Mouse (Mus musculus) mature B cell (primary cell): ENCODE measurements around the gene Lcn3.
"Not testable (repeated sequence)": the region's sequence is repeated elsewhere in the genome, so short reads cannot be mapped to it uniquely, and the experiment has no call there.

ENCODE experiments used
- in situ Hi-C: fragments of 300-500 bp; cut with MboI; formaldehyde crosslinking; loops from 2 replicates; pipeline ENCODE4 v1.14.3; 2019

Gene Lcn3

DNA sequence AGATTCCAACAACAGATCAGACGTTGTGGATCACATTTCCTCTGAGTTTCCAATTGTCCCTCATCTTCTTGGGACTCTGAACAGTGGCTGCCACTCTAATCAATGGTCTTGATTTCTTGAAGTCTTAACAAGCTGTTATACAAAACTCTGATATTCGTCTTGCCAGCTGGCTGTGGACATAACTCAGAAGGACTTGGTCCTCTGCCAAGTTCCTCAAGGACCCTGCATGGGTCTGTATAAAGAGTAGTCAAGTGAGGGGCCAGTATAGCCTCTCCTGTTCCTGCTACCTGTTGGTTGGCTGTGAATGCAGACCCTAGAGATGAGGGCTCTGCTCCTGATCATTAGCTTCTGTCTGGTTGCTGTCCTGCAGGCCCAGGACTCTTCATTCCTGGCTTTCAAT, at the start of gene Lcn3:
Lcn3 (plus strand) TSS at position 301 of the 400 bp plus-strand sequence.
- in situ Hi-C loops: no loop called here

DNA sequence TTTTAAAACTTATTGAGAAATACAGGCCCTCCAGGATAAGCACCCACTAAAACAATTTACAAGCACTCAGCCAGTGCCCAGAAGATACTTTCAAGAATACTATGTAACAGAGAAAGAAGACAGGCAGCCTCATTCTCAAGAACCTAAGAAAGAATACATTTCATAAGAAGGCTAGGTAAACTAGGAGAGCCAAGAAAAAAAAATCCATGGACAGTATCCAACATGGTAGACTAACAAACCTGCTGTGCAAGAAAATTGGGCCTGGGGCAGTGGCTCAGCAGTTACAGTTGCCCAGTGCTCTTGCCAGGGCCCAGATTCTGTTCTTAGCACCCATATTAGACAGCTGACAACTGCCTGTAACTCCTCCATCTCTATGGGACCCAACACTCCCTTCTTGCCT, 48.1 kb upstream of the Lcn3 start:
- in situ Hi-C loops: no loop called here

DNA sequence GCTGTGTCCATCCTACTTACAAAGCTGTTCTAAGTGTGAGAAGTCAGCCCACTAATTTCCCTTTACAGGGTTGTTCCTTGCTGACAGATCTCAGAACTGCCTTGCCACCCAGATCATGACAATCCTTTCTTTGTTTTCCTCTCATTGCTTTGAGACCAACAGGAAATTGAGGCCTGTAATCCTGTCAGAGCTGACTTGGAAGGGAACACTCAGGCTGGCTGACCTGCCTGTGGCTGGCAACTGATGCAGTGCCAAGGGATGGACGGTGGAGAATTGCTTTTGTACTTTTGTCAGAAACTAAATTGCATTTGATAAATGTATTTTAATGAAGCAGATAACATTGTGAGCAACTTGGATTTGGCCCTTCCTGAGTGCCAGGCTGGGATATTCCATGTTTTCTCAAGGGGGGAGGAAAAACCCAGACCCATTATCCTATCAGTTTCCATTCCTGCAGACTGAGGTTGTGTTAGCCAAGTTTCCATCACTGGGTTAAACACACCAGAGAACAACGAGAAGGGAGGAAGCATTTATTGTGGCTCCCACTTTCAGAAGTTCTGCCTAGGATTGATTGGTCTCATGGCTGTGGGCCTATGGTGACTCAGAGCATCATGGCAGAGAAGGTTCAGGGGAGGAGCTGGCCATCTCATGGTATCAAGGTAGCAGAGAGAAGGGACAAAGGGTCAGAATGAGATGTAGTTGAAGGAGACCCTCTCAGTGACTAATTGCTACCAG, 32.0 kb upstream of the Lcn3 start:
- in situ Hi-C loops: no loop called here

DNA sequence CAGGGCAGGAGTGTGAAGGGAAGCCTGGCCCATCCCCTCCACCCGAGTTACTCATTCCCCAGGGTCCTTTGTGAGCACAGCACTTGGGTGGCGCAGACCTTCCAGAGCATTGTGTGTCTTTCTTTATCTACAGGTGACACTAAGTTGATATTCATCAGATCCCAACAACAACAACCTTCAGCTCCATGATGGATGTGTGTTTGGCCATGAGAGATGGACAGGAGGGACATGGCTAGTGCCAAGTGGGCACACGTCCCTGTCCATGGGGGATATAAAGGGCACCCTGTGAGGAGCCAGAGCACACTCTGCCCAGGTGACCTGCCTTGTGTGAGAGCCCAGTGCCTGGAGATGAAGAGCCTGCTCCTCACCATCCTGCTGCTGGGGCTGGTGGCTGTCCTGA, 28.7 kb upstream of the Lcn3 start, which contains the start of gene Obp2b:
Obp2b (plus strand) TSS at position 301 of the 400 bp plus-strand sequence.
- in situ Hi-C loops: not testable (repeated sequence)

DNA sequence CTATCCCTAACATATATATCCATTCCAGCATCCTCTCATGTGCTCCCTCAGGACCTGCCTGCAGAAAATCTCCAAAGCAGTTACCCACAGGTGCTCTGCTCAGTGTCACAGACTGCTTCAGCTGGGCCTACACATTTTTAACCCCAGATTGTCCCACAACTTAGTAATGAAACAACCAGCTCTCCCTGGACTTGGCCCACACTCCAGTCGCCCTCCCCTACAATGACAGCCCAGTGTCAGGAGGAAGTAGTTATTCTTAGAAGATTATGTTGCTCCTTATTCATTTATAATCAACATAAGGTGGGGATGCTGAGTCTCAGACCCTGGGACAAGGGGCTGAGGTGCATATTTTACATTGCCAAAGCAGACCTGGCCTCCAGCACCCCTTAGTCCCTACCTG, 23.7 kb upstream of the Lcn3 start:
- in situ Hi-C loops: no loop called here

DNA sequence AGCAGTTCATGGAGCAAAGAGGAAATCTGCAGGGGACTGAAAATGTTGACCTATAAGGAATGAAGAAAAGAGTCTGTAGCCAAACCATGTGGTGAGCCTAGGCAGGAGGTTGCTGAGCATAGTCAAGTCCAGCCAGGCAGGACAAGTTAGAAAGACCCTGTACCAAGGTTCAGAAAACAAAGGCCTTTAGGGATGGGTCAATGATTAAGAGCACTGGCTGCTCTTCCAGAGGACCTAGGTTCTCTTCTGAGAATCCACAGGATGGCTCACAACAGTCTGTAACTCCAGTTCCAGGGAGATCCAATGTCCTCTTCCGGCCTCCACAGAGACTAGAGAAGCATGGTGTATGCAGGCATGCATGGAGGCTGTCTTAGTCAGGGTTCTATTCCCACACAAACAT, 11.2 kb upstream of the Lcn3 start:
- in situ Hi-C loops: no loop called here

DNA sequence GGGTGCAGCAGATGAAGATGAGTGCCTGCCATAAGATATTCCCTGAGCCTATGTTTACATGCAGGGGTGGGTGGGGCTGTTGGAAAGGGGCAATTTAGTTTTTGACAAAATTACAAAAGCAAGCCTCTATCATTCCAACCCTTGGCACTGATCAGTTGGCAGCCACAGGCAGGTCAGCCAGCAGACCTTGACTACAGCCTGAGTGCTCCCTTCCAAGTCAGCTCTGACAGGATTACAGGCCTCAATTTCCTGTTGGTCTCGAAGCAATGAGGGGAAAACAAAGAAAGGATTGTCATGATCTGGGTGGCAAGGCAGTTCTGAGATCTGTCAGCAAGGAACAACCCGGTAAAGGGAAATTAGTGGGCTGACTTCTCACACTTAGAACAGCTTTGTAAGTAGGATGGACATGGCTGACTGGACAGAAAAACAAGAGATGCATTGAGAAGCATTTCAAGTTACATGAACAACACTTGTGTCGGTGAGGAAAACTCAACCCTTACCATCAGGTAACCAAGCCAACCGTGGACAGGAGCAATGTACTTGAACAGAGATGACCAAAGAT, 7.2 kb upstream of the Lcn3 start:
- in situ Hi-C loops: no loop called here

DNA sequence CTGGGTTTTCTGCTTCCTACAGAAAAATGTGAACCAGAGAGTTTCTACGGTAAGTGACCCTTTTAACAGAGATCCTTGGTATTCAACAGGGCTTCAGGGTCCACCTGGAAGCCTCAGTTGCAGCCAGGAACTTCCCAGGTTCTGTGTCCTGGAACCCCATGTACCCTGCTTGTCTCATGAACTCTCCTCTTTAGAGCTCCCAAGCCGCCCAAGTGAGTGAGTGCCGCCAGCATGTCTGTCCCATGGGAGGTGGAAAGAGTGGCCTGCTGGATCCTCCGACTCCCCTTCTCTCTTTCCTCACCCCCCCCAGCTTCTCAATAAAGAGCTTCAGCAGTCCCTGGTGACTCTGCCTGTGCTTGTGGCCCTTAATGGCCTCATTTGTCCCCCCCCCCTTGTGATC, 2.4 kb downstream of the Lcn3 start:
- in situ Hi-C loops: no loop called here

DNA sequence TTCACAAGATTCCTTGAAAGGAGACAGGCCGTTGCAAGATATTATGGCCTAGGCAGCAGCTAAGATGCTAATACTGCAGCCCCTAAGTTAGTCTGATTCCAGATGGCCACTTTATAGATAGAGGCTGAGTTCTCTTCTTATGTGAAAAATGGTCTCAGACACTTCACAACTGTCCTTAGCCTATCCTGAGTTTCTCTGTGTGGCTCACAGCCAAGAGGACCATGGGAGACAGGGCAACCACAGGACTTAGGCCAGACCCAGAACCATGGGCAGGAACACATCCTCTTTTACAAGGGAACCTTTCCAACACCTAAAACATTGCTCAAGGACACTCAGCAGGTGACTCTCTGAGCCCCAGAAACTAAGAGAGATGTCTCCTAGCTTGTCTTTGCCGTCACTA, 8.1 kb downstream of the Lcn3 start:
- in situ Hi-C loops: no loop called here

DNA sequence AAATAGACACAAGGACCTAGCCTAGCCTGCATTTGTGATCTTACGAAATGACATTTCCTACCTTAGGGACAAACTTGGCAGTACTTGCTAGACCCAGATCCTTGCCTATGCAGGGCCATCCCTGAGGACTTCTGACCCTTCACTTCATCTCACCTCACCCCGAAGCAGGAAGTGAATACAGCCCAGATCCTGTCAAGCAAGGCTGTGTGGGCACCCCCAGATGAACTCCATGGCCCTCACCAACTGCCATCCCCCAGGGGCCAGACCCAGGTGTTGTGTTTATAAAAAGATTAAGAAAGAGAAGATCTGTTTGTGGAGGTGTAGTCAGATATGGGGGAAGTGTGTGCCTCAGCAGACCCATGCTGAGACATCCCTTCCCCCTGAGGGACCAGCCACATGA, 9.3 kb downstream of the Lcn3 start:
- in situ Hi-C loops: no loop called here

DNA sequence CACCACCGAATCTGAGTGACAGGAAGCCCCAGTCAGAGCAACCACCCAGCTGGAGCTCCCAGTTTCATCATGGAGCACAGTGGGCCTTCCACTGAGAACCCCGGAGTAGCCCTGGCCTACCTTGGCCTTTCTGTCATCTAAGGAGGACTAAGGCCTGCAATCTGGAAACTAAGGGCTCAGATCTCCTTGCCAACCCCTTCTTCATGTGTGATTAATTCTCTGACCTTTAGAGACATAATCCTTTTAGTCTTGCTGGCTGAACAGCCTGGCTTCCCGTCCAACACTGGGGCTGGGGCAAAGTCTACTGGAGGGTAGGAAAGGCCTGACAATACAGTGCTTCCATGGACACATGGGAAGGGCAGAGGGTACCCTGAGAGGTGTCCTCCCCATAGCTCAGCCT, 10.6 kb downstream of the Lcn3 start:
- in situ Hi-C loops: no loop called here

DNA sequence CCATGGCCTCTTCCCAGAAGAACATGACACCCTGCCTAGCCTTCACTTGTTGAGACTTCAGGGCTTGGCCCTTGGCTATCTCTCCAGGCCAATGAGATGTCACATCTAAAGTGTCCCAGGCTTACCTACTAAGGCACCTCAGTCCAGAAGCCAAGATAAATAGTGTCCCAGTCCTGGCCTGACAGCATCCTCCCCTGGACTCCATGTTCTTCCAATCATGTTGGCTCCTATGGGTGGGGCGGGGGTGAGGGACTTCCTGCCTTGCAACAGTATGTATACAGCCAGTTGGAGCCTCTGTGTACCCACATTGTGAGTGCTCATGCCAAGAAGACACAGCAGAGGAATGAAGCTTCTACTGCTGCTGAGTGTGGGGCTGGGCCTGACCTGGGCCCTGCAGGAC, 11.3 kb downstream of the Lcn3 start, which contains the start of gene Lcn11:
Lcn11 (plus strand) TSS at position 301 of the 400 bp plus-strand sequence.
- in situ Hi-C loops: no loop called here

DNA sequence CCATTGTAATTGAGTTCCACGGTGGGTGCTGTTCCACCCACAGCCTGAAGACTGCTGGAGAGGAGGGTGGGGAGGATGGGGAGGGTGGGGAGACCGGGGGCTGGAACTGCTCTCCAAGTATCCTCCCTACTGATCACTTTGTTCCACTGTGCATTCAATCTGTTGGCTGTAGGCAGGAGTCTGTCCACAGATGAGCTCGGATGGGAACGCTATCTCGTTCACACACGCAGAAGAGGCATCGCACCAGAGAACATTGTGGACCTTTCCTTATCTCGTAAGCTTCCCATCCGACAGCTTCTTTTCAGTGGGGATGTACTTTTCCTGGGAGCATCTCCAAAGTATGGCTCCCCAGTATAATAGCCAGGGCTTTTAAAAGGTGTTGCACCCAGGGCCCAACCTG, 13.7 kb downstream of the Lcn3 start:
- in situ Hi-C loops: no loop called here

DNA sequence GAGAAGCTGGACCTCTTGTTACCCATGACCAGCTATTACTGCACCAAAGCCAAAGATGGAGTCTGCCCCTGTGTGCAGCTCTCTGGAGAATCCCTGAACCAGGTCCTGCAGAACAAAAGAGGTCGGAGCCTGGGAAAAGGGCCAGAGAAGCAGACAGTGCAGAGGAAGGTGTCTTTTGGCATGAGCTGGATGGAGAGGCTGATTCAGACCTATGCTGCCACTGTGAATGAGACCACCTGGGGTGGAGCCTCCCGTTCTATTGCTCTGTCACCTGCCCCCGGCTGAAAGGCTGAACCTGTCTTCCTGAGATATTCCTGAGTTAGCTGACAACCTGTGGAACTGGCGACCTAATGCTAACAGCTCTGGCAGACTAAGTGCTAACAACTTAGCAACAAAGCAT, 15.6 kb downstream of the Lcn3 start:
- in situ Hi-C loops: no loop called here

DNA sequence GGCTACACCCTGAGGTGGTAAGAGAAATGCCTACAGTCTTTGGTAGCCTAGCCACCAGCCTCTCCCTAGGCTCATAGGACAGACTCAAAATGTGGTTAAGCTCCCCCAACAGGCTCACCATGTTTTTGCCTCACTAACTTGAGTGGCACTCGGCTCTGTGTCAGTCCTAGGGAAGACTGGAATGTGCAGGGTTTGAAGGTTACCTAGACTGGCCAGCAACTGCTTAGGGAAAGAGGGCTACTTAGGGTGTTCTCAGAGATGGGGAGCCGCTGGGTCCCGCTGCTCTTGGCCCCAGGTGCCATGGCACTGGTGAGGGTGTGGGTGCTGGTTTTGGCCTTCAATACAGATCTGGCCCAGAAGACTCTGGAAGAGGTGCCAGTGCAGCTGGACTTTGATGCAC, 16.6 kb downstream of the Lcn3 start, which contains the start of gene Gm13539:
Gm13539 (plus strand) TSS at position 301 of the 400 bp plus-strand sequence.
- in situ Hi-C loops: no loop called here

DNA sequence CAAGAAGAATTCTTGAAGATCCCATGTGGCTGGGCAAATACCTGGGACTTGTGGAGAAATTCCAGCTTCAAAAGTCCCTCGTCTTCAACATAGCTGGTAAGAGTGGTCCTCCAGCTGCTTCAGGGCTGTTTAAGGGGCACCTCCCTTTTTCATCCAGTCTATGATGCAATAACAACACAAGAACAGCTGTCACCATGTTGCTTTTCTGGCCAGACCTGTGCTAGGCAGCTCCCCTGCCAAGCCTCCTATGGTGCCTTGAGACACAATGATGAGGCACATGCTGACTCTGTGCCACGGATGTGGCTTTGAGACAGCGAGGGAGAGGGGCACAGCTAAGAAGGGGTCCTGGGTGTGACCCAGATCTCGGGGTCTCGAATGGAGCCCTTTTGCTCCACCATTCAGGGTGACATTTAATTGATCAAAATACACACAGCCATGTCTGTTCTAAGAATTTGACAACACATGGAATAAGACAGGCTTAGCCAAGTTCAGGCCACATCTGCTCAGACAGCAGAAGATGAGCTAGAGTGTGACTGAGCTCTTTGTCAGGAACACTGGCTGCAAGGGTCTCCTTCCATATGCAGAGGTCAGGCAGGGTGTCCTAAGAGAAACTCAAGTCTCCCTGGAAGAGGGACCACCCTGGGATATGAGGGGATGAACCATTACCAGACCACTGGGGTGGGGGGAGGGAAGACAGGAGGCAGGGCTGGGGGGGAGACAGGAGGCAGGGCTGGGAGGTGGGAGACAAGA, 20.4 kb downstream of the Lcn3 start:
- in situ Hi-C loops: no loop called here

DNA sequence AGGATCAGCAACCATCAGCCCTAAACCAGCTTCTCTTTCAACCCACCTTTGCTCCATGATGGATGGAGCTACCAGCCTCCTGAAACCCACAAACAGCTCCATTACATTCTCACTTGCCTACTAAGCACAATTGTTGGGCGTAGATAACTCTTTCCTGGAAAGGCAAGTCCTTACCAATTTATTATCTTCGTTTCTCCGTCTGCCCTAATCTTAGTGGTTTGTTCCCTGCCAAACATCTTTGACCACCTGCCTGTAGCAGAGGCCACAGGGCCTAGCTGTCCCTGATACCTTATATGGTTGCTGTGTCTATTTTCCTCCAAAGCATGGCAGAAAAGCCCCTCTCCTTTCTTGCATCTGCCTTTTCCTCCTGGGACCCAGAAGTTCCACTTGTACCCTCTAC, 23.7 kb downstream of the Lcn3 start:
- in situ Hi-C loops: no loop called here

DNA sequence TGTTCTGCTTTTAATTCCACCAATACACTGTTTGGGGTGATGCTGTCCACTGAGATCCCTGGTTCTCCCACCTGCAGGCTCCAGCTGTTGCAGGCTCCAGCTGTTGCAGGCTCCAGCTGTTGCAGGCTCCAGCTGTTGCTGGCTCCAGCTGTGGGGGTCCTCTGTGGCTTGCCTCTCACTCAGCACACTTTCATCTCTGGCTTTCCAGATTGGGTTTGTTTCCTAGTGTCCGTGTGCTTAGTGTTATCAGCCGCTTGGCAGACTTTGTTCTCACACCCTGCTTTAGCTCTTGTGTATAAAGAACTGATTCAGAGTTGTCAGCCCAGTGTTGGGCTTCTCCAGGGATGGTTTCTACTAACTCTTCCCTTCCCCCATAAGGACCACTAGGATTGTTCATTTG, 32.3 kb downstream of the Lcn3 start:
- in situ Hi-C loops: no loop called here

DNA sequence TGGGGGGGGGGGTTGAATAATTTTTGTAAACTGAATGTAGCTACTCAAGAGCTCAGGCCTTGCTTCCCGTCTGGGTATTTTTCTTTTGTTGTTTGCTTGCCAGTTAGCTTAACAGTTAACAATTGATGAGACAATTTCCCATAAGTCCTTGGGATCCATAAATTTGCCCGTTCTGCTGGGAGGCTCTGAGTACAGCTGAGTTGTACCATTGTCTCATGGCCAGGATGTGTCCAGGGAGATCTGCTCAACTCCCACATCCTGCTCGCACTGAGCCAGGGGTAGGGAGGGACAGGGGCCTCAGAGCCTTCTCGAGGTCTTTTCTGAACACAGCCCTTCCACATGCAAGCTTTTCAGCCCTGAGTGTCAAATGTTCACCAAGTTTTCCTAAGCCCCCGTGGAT, 32.7 kb downstream of the Lcn3 start:
- in situ Hi-C loops: no loop called here

DNA sequence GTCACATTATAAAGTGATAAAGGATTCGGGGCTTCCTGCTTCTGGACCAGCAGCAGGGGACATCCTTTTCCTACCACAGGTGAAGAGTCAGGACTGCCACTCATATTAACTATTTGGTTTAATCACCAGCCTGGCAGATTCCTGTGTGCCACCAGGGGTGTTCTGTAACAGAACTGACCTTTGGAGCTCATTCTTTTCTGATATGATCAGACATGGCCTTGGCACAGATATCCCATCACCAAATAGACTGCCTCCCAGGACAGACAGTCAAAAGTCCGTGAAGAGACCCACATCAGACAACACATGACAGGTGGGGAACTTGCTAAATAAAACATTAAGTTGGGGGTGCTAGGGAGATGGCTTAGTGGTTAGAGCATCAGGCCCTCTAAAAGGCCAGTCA, 46.3 kb downstream of the Lcn3 start:
- in situ Hi-C loops: no loop called here

DNA sequence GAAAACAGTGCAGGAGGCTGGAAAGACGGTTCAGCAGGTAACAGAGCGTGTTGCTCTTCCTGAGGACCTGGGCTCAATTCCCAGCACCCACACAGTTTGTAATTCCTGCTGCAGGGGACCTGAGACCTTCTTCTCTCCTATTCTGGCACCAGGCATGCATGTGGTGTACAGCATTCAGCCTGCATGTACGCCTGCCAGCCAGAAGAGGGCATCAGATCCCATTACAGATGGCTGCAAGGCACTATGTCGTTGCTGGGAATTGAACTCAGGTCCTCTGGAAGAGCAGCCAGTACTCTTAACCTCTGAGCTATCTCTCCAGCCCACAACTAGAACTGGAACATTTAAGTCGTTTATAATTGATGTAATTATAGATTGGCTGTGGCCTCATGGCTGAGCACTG, 48.0 kb downstream of the Lcn3 start:
- in situ Hi-C loops: no loop called here

DNA sequence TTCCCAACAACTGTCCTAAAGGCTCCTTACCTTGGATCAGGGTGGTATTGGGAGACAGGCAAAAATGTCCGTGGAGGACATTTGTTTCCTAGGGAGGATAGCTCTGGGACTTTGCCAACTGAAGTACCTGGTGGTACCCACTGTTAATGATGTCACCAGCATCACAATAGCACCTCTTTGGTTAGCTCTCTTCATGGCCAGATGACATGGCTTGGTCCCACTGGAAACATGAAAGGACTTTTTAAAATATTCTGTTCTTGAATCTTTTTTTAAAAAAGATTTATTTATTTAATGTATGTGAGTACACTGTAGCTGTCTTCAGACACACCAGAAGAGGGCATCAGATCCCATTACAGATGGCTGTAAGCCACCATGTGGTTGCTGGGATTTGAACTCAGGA, 50.4 kb downstream of the Lcn3 start, which contains the start of gene Glt6d1:
Glt6d1 (minus strand) TSS at position 101 of the 400 bp plus-strand sequence.
- in situ Hi-C loops: not testable (repeated sequence)
